Mouse (Mus musculus) lung, postnatal 0 days (tissue): ENCODE results near the gene Elovl5.

Experiments
- CTCF ChIP-seq: IDR thresholded peaks from 2 replicates; pipeline ENCODE4 v1.5.1; 2016; ENCODE audit warnings: antibody characterized with exemption, mild to moderate bottlenecking
- EP300 ChIP-seq: IDR thresholded peaks from 2 replicates; pipeline ENCODE4 v1.6.1; 2016; ENCODE audit warnings: antibody characterized with exemption, mild to moderate bottlenecking, control low read depth

- TF ChIP-seq CTCF (no peak), EP300 (peak; percentile 82)
Measured at GRCm38 (mm10) chr9:77955964-77956363, 38.8 kb downstream of the Elovl5 start.
